Mouse (Mus musculus): ENCODE measurements around the gene Aqp6. TPM values are rescaled to one million over a fixed set of nuclear protein-coding genes. Genes with fewer than 3 reads are reported as not detected.

Gene Aqp6
- 2.6 and 3.2 TPM in 2 replicates for polyA plus RNA-seq (2015; fragmentation: Nextera tagmentation; extraction: Ambion mirVana)

- WGBS = 50% methylated on average over 22 of the region's 22 CpGs
- Histone ChIP-seq H3K4me2 (peak within 1 kb of the TSS; percentile 26), H3K27ac (peak within 1 kb of the TSS; percentile 86), H3K27me3 (0 out of 2 replicates have a peak, but pooled peaks cover 19% of the 10 kb centered on the region), H3K36me3 (no peaks in the 10 kb centered on the region), H3K9ac (peak within 1 kb of the TSS; percentile 58), H3K4me3 (0 out of 2 replicates have a peak within 1 kb of the TSS, but pooled peaks have one; percentile 3), H3K9me3 (no peaks in the 10 kb centered on the region), H3K4me1 (replicated peaks) (peaks cover 77% of the 10 kb centered on the region)
- ATAC-seq (ENCODE audit: low FRiP score) = no peak
Measured at GRCm38 (mm10) chr15:99600986-99601822, at the start of gene Aqp6. TSS of gene Aqp6 (plus strand) at chr15:99601400.

GRCm38 (mm10) chr15:99553767-99554166, 47.4 kb upstream of the Aqp6 start:
- H3K4me3 ChIP-seq = no peak overlapping the region
- WGBS = 79% methylated on average over 6 of the region's 6 CpGs
- ATAC-seq (ENCODE audit: low FRiP score) = no peak

DNA sequence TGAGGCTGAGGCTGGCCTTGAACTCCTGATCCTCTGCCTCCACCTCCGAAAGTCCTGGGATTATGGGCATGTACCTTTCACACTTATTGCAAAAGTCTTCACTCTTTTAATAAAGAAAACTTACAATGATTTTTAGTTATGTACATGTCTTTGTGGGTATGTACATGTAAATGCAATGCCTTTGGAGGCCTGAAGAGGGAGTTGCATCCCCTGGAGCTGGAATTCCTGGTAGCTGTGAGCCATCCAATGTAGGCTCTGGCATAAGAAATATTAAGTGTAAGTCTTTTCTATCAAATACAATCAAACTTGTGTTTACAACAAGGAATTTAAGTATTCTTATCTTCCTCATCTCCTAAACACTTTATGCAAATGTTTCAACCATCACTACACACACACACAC, 42.3 kb upstream of the Aqp6 start:
- Histone ChIP-seq H3K36me3 (no peaks in the 10 kb centered on the region), H3K9ac (no peak overlapping the region), H3K27me3 (no peaks in the 10 kb centered on the region), H3K4me3 (no peak overlapping the region), H3K9me3 (no peaks in the 10 kb centered on the region), H3K27ac (no peak overlapping the region), H3K4me1 (replicated peaks) (peaks cover 20% of the 10 kb centered on the region; the same call in 1 of the 2 replicates), H3K4me2 (no peak overlapping the region)
- ATAC-seq (ENCODE audit: low FRiP score) = no peak
- 88% methylated on average over 1 of the region's 1 CpGs for WGBS

More at GRCm38 (mm10) chr15:99553767-99554166, 47.4 kb upstream of the Aqp6 start:
- Histone ChIP-seq H3K27me3 (no peaks in the 10 kb centered on the region), H3K4me1 (replicated peaks) (no peaks in the 10 kb centered on the region), H3K27ac (no peak overlapping the region), H3K36me3 (no peaks in the 10 kb centered on the region), H3K9me3 (no peaks in the 10 kb centered on the region), H3K9ac (no peak overlapping the region), H3K4me2 (no peak overlapping the region)

GRCm38 (mm10) chr15:99560246-99560645, 41.0 kb upstream of the Aqp6 start:
- no peak overlapping the region for H3K4me3 ChIP-seq
- no peaks in the 10 kb centered on the region for H3K36me3 ChIP-seq
- H3K27ac ChIP-seq = no peak overlapping the region
- no peaks in the 10 kb centered on the region for H3K27me3 ChIP-seq
- peaks cover 30% of the 10 kb centered on the region for H3K4me1 ChIP-seq (replicated peaks)
- no peak overlapping the region for H3K4me2 ChIP-seq
- 79% methylated on average over 10 of the region's 10 CpGs for WGBS
- ATAC-seq (ENCODE audit: low FRiP score) = no peak
- no peak overlapping the region for H3K9ac ChIP-seq
- no peaks in the 10 kb centered on the region for H3K9me3 ChIP-seq

- Histone ChIP-seq H3K9ac (no peak overlapping the region), H3K4me1 (replicated peaks) (peaks cover 24% of the 10 kb centered on the region), H3K27me3 (0 out of 2 replicates have a peak, but pooled peaks cover 3% of the 10 kb centered on the region), H3K4me2 (no peak overlapping the region), H3K9me3 (no peaks in the 10 kb centered on the region), H3K36me3 (no peaks in the 10 kb centered on the region), H3K27ac (no peak overlapping the region), H3K4me3 (no peak overlapping the region)
- 81% methylated on average over 4 of the region's 4 CpGs for WGBS
- no peak for ATAC-seq (ENCODE audit: low FRiP score)
Measured at GRCm38 (mm10) chr15:99567371-99567770, 33.8 kb upstream of the Aqp6 start.

- Histone ChIP-seq H3K36me3 (no peaks in the 10 kb centered on the region), H3K9me3 (no peaks in the 10 kb centered on the region), H3K4me3 (no peak overlapping the region), H3K27me3 (0 out of 2 replicates have a peak, but pooled peaks cover 5% of the 10 kb centered on the region), H3K4me2 (no peak overlapping the region), H3K9ac (no peak overlapping the region), H3K4me1 (replicated peaks) (peaks cover 20% of the 10 kb centered on the region), H3K27ac (no peak overlapping the region)
- WGBS = 61% methylated on average over 6 of the region's 6 CpGs
- ATAC-seq (ENCODE audit: low FRiP score) = no peak
Measured at GRCm38 (mm10) chr15:99568682-99569081, 32.5 kb upstream of the Aqp6 start.

- H3K27ac ChIP-seq = no peak overlapping the region
- WGBS = 87% methylated on average over 10 of the region's 10 CpGs
Measured at GRCm38 (mm10) chr15:99569123-99569522, 32.1 kb upstream of the Aqp6 start.

DNA sequence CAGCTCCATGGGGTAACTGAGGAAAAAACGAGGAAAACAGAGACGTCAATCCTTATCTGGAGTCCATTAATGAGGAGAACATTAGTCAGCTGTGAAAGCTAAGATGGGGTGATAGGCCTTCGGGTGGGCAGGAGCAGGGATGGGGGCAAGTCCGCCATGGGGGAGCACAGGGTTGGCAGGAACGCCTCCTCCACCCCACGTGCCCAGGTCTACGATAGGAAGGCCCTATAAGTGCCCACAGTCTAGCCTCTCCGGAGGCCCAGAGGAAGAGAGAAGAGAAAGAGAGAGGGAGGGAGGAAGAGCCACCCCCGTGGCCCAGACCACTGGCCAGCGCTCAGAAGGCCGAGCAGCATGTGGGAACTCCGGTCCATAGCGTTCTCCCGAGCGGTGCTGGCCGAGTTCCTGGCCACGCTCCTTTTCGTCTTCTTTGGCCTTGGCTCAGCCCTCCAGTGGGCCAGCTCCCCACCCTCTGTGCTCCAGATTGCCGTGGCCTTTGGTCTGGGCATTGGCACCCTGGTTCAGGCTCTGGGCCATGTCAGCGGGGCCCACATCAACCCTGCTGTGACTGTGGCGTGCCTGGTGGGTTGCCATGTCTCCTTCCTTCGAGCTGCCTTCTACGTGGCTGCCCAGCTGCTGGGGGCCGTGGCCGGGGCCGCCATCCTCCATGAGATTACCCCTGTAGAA, 22.3 kb upstream of the Aqp6 start, which contains the start of gene Aqp2:
Gene Aqp2 (plus strand): TSS at position 254 of the 684 bp plus-strand sequence.
- 82% methylated on average over 26 of the region's 26 CpGs for WGBS
- Histone ChIP-seq H3K9ac (no peak within 1 kb of the TSS), H3K4me2 (no peak within 1 kb of the TSS), H3K9me3 (no peaks in the 10 kb centered on the region), H3K36me3 (no peaks in the 10 kb centered on the region), H3K27ac (no peak within 1 kb of the TSS), H3K4me3 (no peak within 1 kb of the TSS), H3K4me1 (replicated peaks) (peaks cover 14% of the 10 kb centered on the region), H3K27me3 (peaks cover 63% of the 10 kb centered on the region)
- ATAC-seq (ENCODE audit: low FRiP score) = no peak

More at GRCm38 (mm10) chr15:99569123-99569522, 32.1 kb upstream of the Aqp6 start:
- Histone ChIP-seq H3K4me2 (no peak overlapping the region), H3K9ac (no peak overlapping the region), H3K9me3 (no peaks in the 10 kb centered on the region), H3K4me1 (replicated peaks) (peaks cover 15% of the 10 kb centered on the region), H3K36me3 (no peaks in the 10 kb centered on the region), H3K4me3 (no peak overlapping the region), H3K27me3 (0 out of 2 replicates have a peak, but pooled peaks cover 5% of the 10 kb centered on the region)
- ATAC-seq (ENCODE audit: low FRiP score) = no peak

GRCm38 (mm10) chr15:99583463-99584344, 17.5 kb upstream of the Aqp6 start:
- ATAC-seq (ENCODE audit: low FRiP score) = peak; percentile 47; the same call in 1 of the 2 replicates
- 2% methylated on average over 50 of the region's 54 CpGs for WGBS
- Histone ChIP-seq H3K9ac (peak overlapping the region; percentile 53), H3K27me3 (peaks cover 98% of the 10 kb centered on the region), H3K4me3 (peak overlapping the region; percentile 29), H3K4me2 (peak overlapping the region; percentile 54), H3K36me3 (no peaks in the 10 kb centered on the region), H3K27ac (no peak overlapping the region), H3K9me3 (no peaks in the 10 kb centered on the region), H3K4me1 (replicated peaks) (peaks cover 23% of the 10 kb centered on the region)

GRCm38 (mm10) chr15:99584407-99585202, 16.6 kb upstream of the Aqp6 start:
- H3K36me3 ChIP-seq = no peaks in the 10 kb centered on the region
- H3K4me3 ChIP-seq = peak overlapping the region; percentile 29
- no peak overlapping the region for H3K27ac ChIP-seq
- H3K9me3 ChIP-seq = no peaks in the 10 kb centered on the region
- H3K27me3 ChIP-seq = peaks cover 99% of the 10 kb centered on the region
- 2% methylated on average over 24 of the region's 24 CpGs for WGBS
- H3K4me2 ChIP-seq = peak overlapping the region; percentile 54
- H3K9ac ChIP-seq = peak overlapping the region; percentile 53; the same call in 1 of the 2 replicates
- H3K4me1 ChIP-seq (replicated peaks) = peaks cover 23% of the 10 kb centered on the region
- ATAC-seq (ENCODE audit: low FRiP score) = no peak

GRCm38 (mm10) chr15:99585741-99586140, 15.5 kb upstream of the Aqp6 start:
- H3K9me3 ChIP-seq = no peaks in the 10 kb centered on the region
- ATAC-seq (ENCODE audit: low FRiP score) = no peak
- 68% methylated on average over 6 of the region's 6 CpGs for WGBS
- H3K4me3 ChIP-seq = no peak overlapping the region
- peaks cover 99% of the 10 kb centered on the region for H3K27me3 ChIP-seq
- H3K27ac ChIP-seq = no peak overlapping the region
- no peak overlapping the region for H3K9ac ChIP-seq
- H3K4me2 ChIP-seq = no peak overlapping the region
- no peaks in the 10 kb centered on the region for H3K36me3 ChIP-seq
- peaks cover 29% of the 10 kb centered on the region for H3K4me1 ChIP-seq (replicated peaks)

Data from hindbrain, embryonic 13.5 days (tissue).